ENCODE assay signal across 24 mouse cellular contexts in the genomic region with DNA sequence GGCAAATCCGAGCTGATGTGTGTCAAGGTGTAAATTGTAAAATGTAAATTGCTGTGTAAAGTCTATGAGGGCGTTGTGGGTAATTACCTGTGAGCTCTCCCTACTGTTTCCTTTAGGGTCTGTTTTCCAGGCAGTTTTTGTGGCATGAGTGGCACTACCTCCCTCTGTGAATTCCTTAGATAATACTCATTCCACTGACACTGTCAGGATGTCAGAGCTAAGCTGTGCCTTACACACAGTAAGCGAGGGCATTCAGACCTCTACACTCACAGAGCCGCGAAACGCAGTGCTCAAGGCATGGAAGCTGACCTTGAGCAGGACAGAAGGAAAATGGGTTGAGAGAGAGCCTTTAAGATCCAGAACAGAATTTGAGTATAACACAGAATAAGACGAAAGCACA.
A peak's percentile ranks its signal among the peaks of the same experiment; 100 is the strongest.
DNase-seq lines count a peak whose midpoint lies in the region; ATAC-seq lines count a peak whose summit lies in the region.
"Had no signal": no experiment of that assay in that cellular context is flagged by ENCODE, and none has a peak within 500 bp of the region (broad histone marks: within the 10 kb centered on the region; RNA-seq: fewer than 3 reads in every experiment).

No protein-coding gene starts in this region.

- 42% methylated on average over 7 of the region's 7 CpGs for WGBS in heart, embryonic 11.5 days (ENCODE audit: insufficient replicate concordance)
- 42% methylated on average over 7 of the region's 7 CpGs for WGBS in heart, embryonic 10.5 days
- WGBS in heart, embryonic 16.5 days = 44% methylated on average over 7 of the region's 7 CpGs

- H3K9ac ChIP-seq in heart, embryonic 11.5 days (ENCODE audit: low read depth, low read length) = no peak overlapping the region
- no peak overlapping the region for H3K9ac ChIP-seq in heart, embryonic 16.5 days (ENCODE audit: low read length)
- H3K9ac ChIP-seq: embryonic facial prominence, embryonic 12.5 days; forebrain, embryonic 13.5 days; forebrain, embryonic 15.5 days; forebrain, postnatal 0 days had no signal

- intact Hi-C loops in heart, postnatal 10 days (cut with DNase I) = no loop called here

- H3K4me3 ChIP-seq in heart, embryonic 11.5 days (ENCODE audit: low read depth, low read length) = no peak overlapping the region
- no peak overlapping the region for H3K4me3 ChIP-seq in heart, embryonic 10.5 days
- H3K4me3 ChIP-seq in heart, embryonic 16.5 days (ENCODE audit: low read length) = no peak overlapping the region
- H3K4me3 ChIP-seq: embryonic facial prominence, embryonic 10.5 days; embryonic facial prominence, embryonic 12.5 days; forebrain, embryonic 13.5 days; forebrain, embryonic 15.5 days had no signal

- no peaks in the 10 kb centered on the region for H3K36me3 ChIP-seq in heart, embryonic 11.5 days (ENCODE audit: control insufficient read depth, insufficient read depth, low read length)
- H3K36me3 ChIP-seq in heart, embryonic 10.5 days = no peaks in the 10 kb centered on the region
- H3K36me3 ChIP-seq in heart, embryonic 16.5 days (ENCODE audit: control insufficient read depth, insufficient read depth) = no peaks in the 10 kb centered on the region
- H3K36me3 ChIP-seq: embryonic facial prominence, embryonic 10.5 days; embryonic facial prominence, embryonic 12.5 days; forebrain, embryonic 15.5 days; G1E had no signal

- DNase-seq in heart, embryonic 10.5 days (ENCODE audit: low spot score) = no peak
- no peak for DNase-seq in heart, postnatal 10 days
- peak; percentile 15 for DNase-seq in Muller cell, postnatal 12 days (ENCODE audit: inconsistent ontology term)
- DNase-seq in layer of hippocampus, adult 11-12 months (ENCODE audit: low spot score) = no peak
- DNase-seq: adrenal gland, adult 8-10 months; adrenal gland, postnatal 14 days; adrenal gland, postnatal 36 days; B cell, adult 2 months; cerebellum, adult 11-12 months; cerebellum, adult 2 months; cerebellum, adult 9-10 months; cerebellum, postnatal 10 days; cerebellum, postnatal 25 days; forebrain, postnatal 0 days had no signal

- H3K27me3 ChIP-seq in heart, embryonic 11.5 days (ENCODE audit: control insufficient read depth, insufficient read depth, low read length) = no peaks in the 10 kb centered on the region
- H3K27me3 ChIP-seq in heart, embryonic 10.5 days (ENCODE audit: insufficient read depth, poor library complexity, severe bottlenecking) = peaks cover 4% of the 10 kb centered on the region; the same call in 1 of the 2 replicates
- no peaks in the 10 kb centered on the region for H3K27me3 ChIP-seq in heart, embryonic 16.5 days (ENCODE audit: control insufficient read depth, insufficient read depth, low read length)
- H3K27me3 ChIP-seq: CH12.LX; embryonic facial prominence, embryonic 12.5 days; forebrain, embryonic 13.5 days; forebrain, embryonic 15.5 days had no signal

- H3K4me1 ChIP-seq in heart, embryonic 11.5 days (ENCODE audit: control insufficient read depth, insufficient read depth, low read length) = peaks cover 10% of the 10 kb centered on the region; the same call in 1 of the 2 replicates
- peaks cover 12% of the 10 kb centered on the region for H3K4me1 ChIP-seq in heart, embryonic 10.5 days
- H3K4me1 ChIP-seq in heart, embryonic 16.5 days (ENCODE audit: control insufficient read depth, insufficient read depth, low read length) = no peaks in the 10 kb centered on the region; the same call in 1 of the 2 replicates
- H3K4me1 ChIP-seq: embryonic facial prominence, embryonic 10.5 days; embryonic facial prominence, embryonic 12.5 days; forebrain, embryonic 13.5 days; forebrain, embryonic 15.5 days had no signal

- no peak overlapping the region for H3K27ac ChIP-seq in heart, embryonic 11.5 days (ENCODE audit: low read depth, low read length)
- H3K27ac ChIP-seq in heart, embryonic 10.5 days = no peak overlapping the region
- H3K27ac ChIP-seq in heart, embryonic 16.5 days (ENCODE audit: low read length) = no peak overlapping the region
- H3K27ac ChIP-seq: embryonic facial prominence, embryonic 10.5 days; embryonic facial prominence, embryonic 12.5 days; forebrain, embryonic 13.5 days; forebrain, embryonic 15.5 days had no signal

- ATAC-seq in heart, embryonic 11.5 days (replicated peaks; ENCODE audit: insufficient number of reproducible peaks, low FRiP score, low TSS enrichment) = peak; percentile 53; the same call in 1 of the 2 replicates
- 0 out of 2 replicates have a peak, but pooled peaks have one; percentile 45 for ATAC-seq in heart, embryonic 16.5 days (replicated peaks; ENCODE audit: extremely low read depth, insufficient read depth, low FRiP score)
- ATAC-seq: activated CD4-positive, CD25-positive, alpha-beta regulatory T cell, adult 4 months; CD4-positive, CD25-positive, alpha-beta regulatory T cell, adult 4 months; forebrain, embryonic 13.5 days; forebrain, embryonic 15.5 days; forebrain, postnatal 0 days had no signal

- H3K9me3 ChIP-seq in heart, embryonic 11.5 days (replicated peaks; ENCODE audit: control insufficient read depth, low read length) = no peaks in the 10 kb centered on the region
- H3K9me3 ChIP-seq in heart, embryonic 10.5 days = no peaks in the 10 kb centered on the region
- no peaks in the 10 kb centered on the region for H3K9me3 ChIP-seq in heart, embryonic 16.5 days (replicated peaks; ENCODE audit: control insufficient read depth, low read length)
- H3K9me3 ChIP-seq: embryonic facial prominence, embryonic 10.5 days; embryonic facial prominence, embryonic 12.5 days; forebrain, embryonic 13.5 days; forebrain, embryonic 15.5 days; G1E had no signal

- no peak overlapping the region for H3K4me2 ChIP-seq in heart, embryonic 11.5 days
- no peak overlapping the region for H3K4me2 ChIP-seq in heart, embryonic 16.5 days (ENCODE audit: low read depth, low read length)
- H3K4me2 ChIP-seq: embryonic facial prominence, embryonic 12.5 days; forebrain, embryonic 13.5 days; forebrain, embryonic 15.5 days had no signal
